Mouse (Mus musculus): Measurements from ENCODE around the gene Fgfr2. TPM values are rescaled to one million over a fixed set of nuclear protein-coding genes. Genes with fewer than 3 reads are reported as not detected.

Gene Fgfr2
- polyA plus RNA-seq, 1 experiment: 14.8 TPM

DNA sequence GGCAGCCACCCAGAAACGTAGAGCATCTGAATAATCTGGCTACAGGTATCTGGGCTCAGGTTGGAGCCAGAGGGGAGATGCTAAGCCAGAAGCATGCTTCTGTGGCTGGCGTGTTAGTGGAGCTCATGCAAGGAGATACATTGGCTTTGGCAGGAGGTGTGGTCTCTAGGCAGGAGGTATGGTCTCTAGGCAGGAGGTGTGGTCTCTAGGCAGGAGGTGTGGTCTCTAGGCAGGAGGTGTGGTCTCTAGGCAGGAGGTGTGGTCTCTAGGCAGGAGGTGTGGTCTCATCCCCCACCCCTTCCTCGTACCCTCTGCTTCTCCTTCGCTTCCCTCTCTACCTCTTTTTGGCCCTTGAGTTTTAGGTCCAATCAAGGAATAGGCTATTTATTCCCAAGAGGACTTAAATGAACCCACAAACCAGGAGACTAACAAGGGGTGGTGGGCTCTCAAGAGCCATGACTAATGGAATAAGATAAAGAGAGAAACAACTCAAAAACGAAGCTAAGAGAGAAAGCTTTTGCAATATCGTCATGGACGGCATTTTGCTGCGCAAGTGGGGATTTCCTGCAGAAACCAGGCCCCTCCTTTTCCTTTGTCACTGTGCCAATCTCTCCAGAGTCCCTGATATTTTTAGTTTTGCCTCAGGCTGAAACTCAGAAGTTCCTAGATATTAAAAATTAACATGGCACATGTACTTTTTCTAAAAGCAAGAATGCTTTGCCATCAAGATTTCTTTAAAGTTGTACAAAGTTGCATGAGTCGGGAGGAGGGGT, 775.7 kb downstream of the Fgfr2 start:
- Histone ChIP-seq H3K4me3 (ENCODE audit: insufficient read depth, low read depth, low read length) (no peak overlapping the region), H3K4me1 (ENCODE audit: control insufficient read depth, insufficient read depth, low read length) (0 out of 2 replicates have a peak, but pooled peaks cover 2% of the 10 kb centered on the region), H3K36me3 (ENCODE audit: control insufficient read depth, insufficient read depth, low read length) (no peaks in the 10 kb centered on the region), H3K27ac (ENCODE audit: insufficient read depth, low read depth, low read length) (peak overlapping the region; percentile 49), H3K27me3 (replicated peaks; ENCODE audit: control insufficient read depth, insufficient read depth, low read length) (no peaks in the 10 kb centered on the region)
- WGBS: 53% methylated on average over 9 of the region's 9 CpGs
- DNase-seq: peak; percentile 84
- TF ChIP-seq POLR2A (IDR thresholded peaks at IDR 0.05; ENCODE audit: low read depth, low read length): no peak
- TF ChIP-seq CTCF (conservative IDR thresholded peaks at IDR 0.05; ENCODE audit: insufficient read depth, insufficient read length, low read depth, low read length): no peak

GRCm38 (mm10) chr7:132345526-132346070, 777.6 kb downstream of the Fgfr2 start:
- no peaks in the 10 kb centered on the region for H3K36me3 ChIP-seq (ENCODE audit: control insufficient read depth, insufficient read depth, low read length)
- no peaks in the 10 kb centered on the region for H3K27me3 ChIP-seq (replicated peaks; ENCODE audit: control insufficient read depth, insufficient read depth, low read length)
- H3K4me3 ChIP-seq (ENCODE audit: insufficient read depth, low read depth, low read length): no peak overlapping the region
- no peak overlapping the region for H3K27ac ChIP-seq (ENCODE audit: insufficient read depth, low read depth, low read length)
- no peak for DNase-seq
- 0 out of 2 replicates have a peak, but pooled peaks cover 2% of the 10 kb centered on the region for H3K4me1 ChIP-seq (ENCODE audit: control insufficient read depth, insufficient read depth, low read length)
- no peak for TF ChIP-seq POLR2A (IDR thresholded peaks at IDR 0.05; ENCODE audit: low read depth, low read length)
- no peak for TF ChIP-seq CTCF (conservative IDR thresholded peaks at IDR 0.05; ENCODE audit: insufficient read depth, insufficient read length, low read depth, low read length)
- WGBS: 92% methylated on average over 5 of the region's 5 CpGs

DNA sequence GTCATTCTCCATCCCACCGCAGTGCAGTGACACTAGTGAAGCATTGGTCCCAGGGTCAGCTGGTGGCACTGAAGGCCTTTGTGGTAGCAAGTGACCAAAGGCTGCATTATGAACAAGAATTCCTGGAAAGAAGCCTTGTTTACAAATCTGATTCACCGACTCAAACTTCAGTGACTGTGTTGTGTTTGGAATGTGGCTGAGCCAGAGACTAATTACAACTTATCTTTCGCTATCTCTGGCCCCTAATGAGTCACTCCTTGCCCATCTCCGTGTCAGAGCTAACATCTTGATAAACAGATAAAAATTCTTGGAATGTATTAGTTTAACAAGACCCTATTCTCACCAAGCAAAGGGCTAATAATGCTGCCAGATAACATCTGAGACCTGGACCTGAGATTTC, 778.5 kb downstream of the Fgfr2 start:
- Histone ChIP-seq H3K27me3 (replicated peaks; ENCODE audit: control insufficient read depth, insufficient read depth, low read length) (no peaks in the 10 kb centered on the region), H3K36me3 (ENCODE audit: control insufficient read depth, insufficient read depth, low read length) (no peaks in the 10 kb centered on the region), H3K4me3 (ENCODE audit: insufficient read depth, low read depth, low read length) (no peak overlapping the region), H3K4me1 (ENCODE audit: control insufficient read depth, insufficient read depth, low read length) (0 out of 2 replicates have a peak, but pooled peaks cover 2% of the 10 kb centered on the region), H3K27ac (ENCODE audit: insufficient read depth, low read depth, low read length) (no peak overlapping the region)
- WGBS: 62% methylated on average over 4 of the region's 4 CpGs
- TF ChIP-seq CTCF (conservative IDR thresholded peaks at IDR 0.05; ENCODE audit: insufficient read depth, insufficient read length, low read depth, low read length) (no peak), POLR2A (IDR thresholded peaks at IDR 0.05; ENCODE audit: low read depth, low read length) (no peak)
- no peak for DNase-seq

DNA sequence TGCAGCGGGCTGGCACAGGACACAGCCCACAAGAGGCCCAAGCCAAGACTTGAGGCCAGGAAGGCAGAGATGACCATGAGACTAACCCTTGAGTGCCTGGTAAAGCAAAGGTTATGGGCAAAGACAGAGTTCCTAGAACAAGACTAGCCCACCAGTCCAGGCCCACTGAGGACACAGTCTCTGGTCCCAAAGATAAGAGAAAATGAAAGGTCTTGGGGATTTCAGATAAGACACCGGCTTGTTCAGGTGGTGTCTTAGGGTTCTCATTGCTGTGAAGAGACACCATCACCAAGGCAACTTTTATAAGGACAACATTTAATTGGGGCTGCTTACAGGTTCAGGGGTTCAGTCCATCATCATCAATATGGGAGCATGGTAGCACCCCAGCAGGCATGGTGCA, 779.2 kb downstream of the Fgfr2 start:
- TF ChIP-seq POLR2A (IDR thresholded peaks at IDR 0.05; ENCODE audit: low read depth, low read length) (no peak), CTCF (conservative IDR thresholded peaks at IDR 0.05; ENCODE audit: insufficient read depth, insufficient read length, low read depth, low read length) (no peak)
- Histone ChIP-seq H3K36me3 (ENCODE audit: control insufficient read depth, insufficient read depth, low read length) (no peaks in the 10 kb centered on the region), H3K27me3 (replicated peaks; ENCODE audit: control insufficient read depth, insufficient read depth, low read length) (no peaks in the 10 kb centered on the region), H3K4me1 (ENCODE audit: control insufficient read depth, insufficient read depth, low read length) (0 out of 2 replicates have a peak, but pooled peaks cover 2% of the 10 kb centered on the region), H3K4me3 (ENCODE audit: insufficient read depth, low read depth, low read length) (no peak overlapping the region), H3K27ac (ENCODE audit: insufficient read depth, low read depth, low read length) (no peak overlapping the region)
- 99% methylated on average over 2 of the region's 2 CpGs for WGBS
- DNase-seq: no peak

- no peak overlapping the region for H3K4me3 ChIP-seq (ENCODE audit: insufficient read depth, low read depth, low read length)
- no peaks in the 10 kb centered on the region for H3K36me3 ChIP-seq (ENCODE audit: control insufficient read depth, insufficient read depth, low read length)
- 0 out of 2 replicates have a peak, but pooled peaks cover 2% of the 10 kb centered on the region for H3K4me1 ChIP-seq (ENCODE audit: control insufficient read depth, insufficient read depth, low read length)
- no peaks in the 10 kb centered on the region for H3K27me3 ChIP-seq (replicated peaks; ENCODE audit: control insufficient read depth, insufficient read depth, low read length)
- TF ChIP-seq CTCF (conservative IDR thresholded peaks at IDR 0.05; ENCODE audit: insufficient read depth, insufficient read length, low read depth, low read length) (no peak), POLR2A (IDR thresholded peaks at IDR 0.05; ENCODE audit: low read depth, low read length) (no peak)
- WGBS: 96% methylated on average over 2 of the region's 2 CpGs
- no peak overlapping the region for H3K27ac ChIP-seq (ENCODE audit: insufficient read depth, low read depth, low read length)
- no peak for DNase-seq
Measured at GRCm38 (mm10) chr7:132343146-132343545, 780.0 kb downstream of the Fgfr2 start.

- no peak for TF ChIP-seq POLR2A (IDR thresholded peaks at IDR 0.05; ENCODE audit: low read depth, low read length)
- no peak for TF ChIP-seq CTCF (conservative IDR thresholded peaks at IDR 0.05; ENCODE audit: insufficient read depth, insufficient read length, low read depth, low read length)
- Histone ChIP-seq H3K4me1 (ENCODE audit: control insufficient read depth, insufficient read depth, low read length) (no peaks in the 10 kb centered on the region), H3K4me3 (ENCODE audit: insufficient read depth, low read depth, low read length) (no peak overlapping the region), H3K36me3 (ENCODE audit: control insufficient read depth, insufficient read depth, low read length) (no peaks in the 10 kb centered on the region), H3K27ac (ENCODE audit: insufficient read depth, low read depth, low read length) (peak overlapping the region; percentile 84), H3K27me3 (replicated peaks; ENCODE audit: control insufficient read depth, insufficient read depth, low read length) (no peaks in the 10 kb centered on the region)
- 71% methylated on average over 14 of the region's 14 CpGs for WGBS
- DNase-seq: peak; percentile 61
Measured at GRCm38 (mm10) chr7:132339041-132339839, 783.9 kb downstream of the Fgfr2 start.

Measured in kidney, adult 2 months (tissue).